Mouse (Mus musculus): ENCODE measurements around the gene Akr1c12.

GRCm38 (mm10) chr13:4279284-4279683 is at the start of gene Akr1c12:
- TF ChIP-seq GATA1 (IDR thresholded peaks at IDR 0.05; ENCODE audit: borderline replicate concordance, low read length): no peak
- no peak for TF ChIP-seq FLI1 (IDR thresholded peaks at IDR 0.05; ENCODE audit: low read length)

Data from megakaryocyte, embryonic 14.5 days (primary cell).